Mouse (Mus musculus): ENCODE measurements around the gene 3830403N18Rik. TPM values are rescaled to one million over a fixed set of nuclear protein-coding genes. Genes with fewer than 3 reads are reported as not detected.

The 3830403N18Rik gene
- 0.78 and 3.2 TPM in 2 replicates for polyA plus RNA-seq (2015; fragmentation: Nextera tagmentation; extraction: Ambion mirVana)

DNA sequence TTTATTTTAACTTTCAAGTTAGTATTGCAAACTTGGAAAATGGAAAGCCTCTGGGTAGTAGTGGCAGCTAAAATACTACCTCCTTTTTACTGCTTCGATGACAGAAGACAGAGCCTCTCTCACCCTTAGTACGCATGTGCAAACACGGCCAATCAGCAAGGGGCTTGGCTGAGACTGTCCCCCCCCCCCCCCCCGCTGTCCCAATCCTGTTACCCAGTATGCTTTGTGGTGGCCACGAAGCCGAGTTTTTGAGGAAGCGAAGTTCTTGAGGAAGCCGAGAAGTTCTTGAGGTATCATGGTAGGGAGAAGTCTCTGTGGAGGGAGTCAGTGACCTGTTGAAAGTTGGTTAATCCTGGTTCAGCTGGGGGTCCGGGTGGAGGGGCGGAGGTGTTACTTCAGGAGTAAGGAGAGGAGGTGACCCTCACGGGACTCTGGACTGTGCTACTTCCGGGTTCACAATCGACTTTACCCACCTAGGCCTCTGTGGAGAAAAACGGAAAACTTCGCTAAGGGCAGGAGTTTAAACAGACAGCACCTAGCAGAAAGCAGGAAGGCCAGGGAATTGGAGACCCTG, at the start of gene 3830403N18Rik:
Gene 3830403N18Rik, plus strand, starts transcription at position 237 of the 574 bp plus-strand sequence.

Other genes starting within 250 kb of the 3830403N18Rik start
- not detected in 2 replicates for gene Gm773, start 76.3 kb downstream of the 3830403N18Rik start, polyA plus RNA-seq (2015; fragmentation: Nextera tagmentation; extraction: Ambion mirVana)
- 1.1 and 1.3 TPM in 2 replicates for gene Zfp449, start 209.8 kb downstream of the 3830403N18Rik start, polyA plus RNA-seq (2015; fragmentation: Nextera tagmentation; extraction: Ambion mirVana)
- gene Smim10l2a, start 238.0 kb downstream of the 3830403N18Rik start, polyA plus RNA-seq (2015; fragmentation: Nextera tagmentation; extraction: Ambion mirVana): 0.35 and 0.57 TPM in 2 replicates